Comparison of ENCODE assay signal across 24 mouse cellular contexts in genomic region chr6:58629238-58629637, GRCm38 (mm10).
"Had no signal": no experiment of that assay in that cellular context is flagged by ENCODE, and none has a peak within 500 bp of the region (broad histone marks: within the 10 kb centered on the region; RNA-seq: fewer than 3 reads in every experiment).

No protein-coding gene starts in this region.

- H3K27me3 ChIP-seq: heart, embryonic 13.5 days; heart, embryonic 15.5 days; hindbrain, embryonic 13.5 days; hindbrain, embryonic 15.5 days; kidney, embryonic 15.5 days; limb, embryonic 12.5 days; liver, embryonic 13.5 days; liver, embryonic 15.5 days had no signal

- ATAC-seq: forebrain, postnatal 0 days; hindbrain, postnatal 0 days had no signal

- DNase-seq: forebrain, postnatal 0 days; gastrocnemius, postnatal 14 days; gastrocnemius, postnatal 36 days; heart, adult 11 months; heart, adult 2 months; heart, postnatal 14 days; heart, postnatal 36 days; kidney, adult 8-10 months; kidney, postnatal 10 days; kidney, postnatal 25 days; kidney, postnatal 4 days; liver, embryonic 13.5 days had no signal

- H3K36me3 ChIP-seq: heart, embryonic 15.5 days; hindbrain, embryonic 13.5 days; hindbrain, embryonic 15.5 days; kidney, embryonic 15.5 days; limb, embryonic 10.5 days; limb, embryonic 12.5 days; liver, embryonic 13.5 days; liver, embryonic 15.5 days had no signal

- H3K4me3 ChIP-seq: heart, adult 2 months; heart, embryonic 13.5 days; heart, embryonic 15.5 days; hindbrain, embryonic 13.5 days; hindbrain, embryonic 15.5 days; kidney, embryonic 15.5 days; layer of hippocampus, adult 2 months; left cerebral cortex, adult 2 months; limb, embryonic 10.5 days; limb, embryonic 12.5 days; liver, embryonic 13.5 days; liver, embryonic 15.5 days had no signal

- H3K27ac ChIP-seq: heart, adult 2 months; heart, embryonic 13.5 days; heart, embryonic 15.5 days; hindbrain, embryonic 13.5 days; hindbrain, embryonic 15.5 days; hindbrain, postnatal 0 days; kidney, embryonic 15.5 days; layer of hippocampus, adult 2 months; left cerebral cortex, adult 2 months; limb, embryonic 10.5 days; limb, embryonic 12.5 days; liver, embryonic 13.5 days; liver, embryonic 15.5 days had no signal

- H3K4me2 ChIP-seq: heart, embryonic 11.5 days; heart, embryonic 13.5 days; heart, embryonic 15.5 days; hindbrain, embryonic 13.5 days; hindbrain, embryonic 15.5 days; kidney, embryonic 15.5 days; limb, embryonic 12.5 days; liver, embryonic 13.5 days; liver, embryonic 15.5 days had no signal

- H3K9me3 ChIP-seq: heart, embryonic 13.5 days; heart, embryonic 15.5 days; hindbrain, embryonic 13.5 days; hindbrain, embryonic 15.5 days; kidney, embryonic 15.5 days; limb, embryonic 10.5 days; limb, embryonic 12.5 days; liver, embryonic 13.5 days; liver, embryonic 15.5 days had no signal

- H3K4me1 ChIP-seq: heart, embryonic 15.5 days; hindbrain, embryonic 13.5 days; hindbrain, embryonic 15.5 days; limb, embryonic 10.5 days; limb, embryonic 12.5 days had no signal

- H3K9ac ChIP-seq: forebrain, postnatal 0 days; heart, embryonic 13.5 days; heart, embryonic 15.5 days; hindbrain, embryonic 13.5 days; hindbrain, embryonic 15.5 days; kidney, embryonic 15.5 days; limb, embryonic 12.5 days; liver, embryonic 13.5 days; liver, embryonic 15.5 days had no signal
